Mouse (Mus musculus) G1E (cell line): ENCODE data around the gene Gba.

Source experiments
- CTCF ChIP-seq: IDR thresholded peaks from 2 replicates; pipeline ENCODE4 v1.5.1; 2012; ENCODE audit warnings: low read depth, low read length, inconsistent platforms, mixed read lengths
- GATA1 ChIP-seq: IDR thresholded peaks from 2 replicates; pipeline ENCODE4 v1.6.1; 2012; ENCODE audit warnings: borderline replicate concordance, low read length, inconsistent platforms, mixed read lengths
- GATA2 ChIP-seq: IDR thresholded peaks from 2 replicates; pipeline ENCODE4 v1.6.1; 2012; ENCODE audit warnings: low read depth, low read length, inconsistent platforms, borderline replicate concordance
- POLR2AphosphoS5 ChIP-seq: IDR thresholded peaks from 2 replicates; pipeline ENCODE4 v1.6.1; 2012; ENCODE audit warnings: low read depth, low read length, inconsistent platforms; ENCODE audit not compliant: insufficient replicate concordance
- TAL1 ChIP-seq: conservative IDR thresholded peaks from 2 replicates; pipeline ENCODE4 v1.6.1; 2012; ENCODE audit warnings: low read depth, low read length, inconsistent platforms, mixed read lengths

DNA sequence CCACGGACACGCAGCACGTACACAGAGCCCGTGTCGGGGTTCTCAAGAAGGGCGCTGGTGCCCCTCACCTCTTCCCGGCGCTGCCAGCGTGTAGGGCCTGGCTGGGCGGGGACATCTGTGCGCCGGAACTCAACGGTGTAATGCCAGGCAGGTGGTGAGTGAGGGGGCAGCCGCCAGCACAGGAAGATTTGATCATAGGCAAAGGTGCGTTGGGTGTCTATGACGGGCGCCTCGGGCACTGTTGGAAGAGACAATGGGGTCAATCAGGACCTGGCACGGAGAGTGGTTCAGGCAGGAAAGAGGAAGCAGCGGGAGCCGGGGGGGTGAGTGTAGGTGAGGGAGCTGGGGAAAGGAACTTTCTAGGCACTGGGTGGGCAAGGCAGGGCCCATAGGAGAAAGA is 35.0 kb downstream of the Gba start:
- TF ChIP-seq CTCF (no peak), GATA1 (no peak), POLR2AphosphoS5 (no peak), TAL1 (no peak), GATA2 (no peak)
